Mouse (Mus musculus): Measurements from ENCODE around the gene Ffar1.

Gene Ffar1

GRCm38 (mm10) chr7:30861464-30861863 lies at the start of gene Ffar1:
Ffar1 (minus strand) TSS chr7:30861564.
- in situ Hi-C loops (cut with MboI, MseI): loop anchor here (5.0 kb wide), 1 partner anchor 54 kb away; no protein-coding TSS in a partner anchor

DNA sequence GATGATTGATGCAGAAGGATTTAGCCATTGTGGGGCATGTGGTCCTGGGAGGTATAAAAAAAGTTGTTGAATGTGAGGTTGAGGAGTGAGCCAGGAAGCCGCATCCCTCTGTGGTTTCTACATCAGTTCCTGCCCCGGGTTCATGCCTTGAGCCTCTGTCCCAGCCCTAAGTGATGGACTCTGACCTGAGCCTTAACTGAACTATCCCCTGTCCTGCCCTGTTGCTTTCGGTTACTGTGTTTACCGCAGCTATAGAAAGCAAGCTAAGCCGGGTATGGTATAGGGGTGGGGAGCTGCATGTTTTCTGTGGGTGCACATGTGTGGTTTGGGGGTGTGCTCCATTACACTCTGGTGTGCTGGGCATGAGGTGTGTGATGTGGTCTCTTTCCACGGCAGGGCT lies 48.4 kb upstream of the Ffar1 start:
- in situ Hi-C loops (cut with MboI, MseI): no loop called here

DNA sequence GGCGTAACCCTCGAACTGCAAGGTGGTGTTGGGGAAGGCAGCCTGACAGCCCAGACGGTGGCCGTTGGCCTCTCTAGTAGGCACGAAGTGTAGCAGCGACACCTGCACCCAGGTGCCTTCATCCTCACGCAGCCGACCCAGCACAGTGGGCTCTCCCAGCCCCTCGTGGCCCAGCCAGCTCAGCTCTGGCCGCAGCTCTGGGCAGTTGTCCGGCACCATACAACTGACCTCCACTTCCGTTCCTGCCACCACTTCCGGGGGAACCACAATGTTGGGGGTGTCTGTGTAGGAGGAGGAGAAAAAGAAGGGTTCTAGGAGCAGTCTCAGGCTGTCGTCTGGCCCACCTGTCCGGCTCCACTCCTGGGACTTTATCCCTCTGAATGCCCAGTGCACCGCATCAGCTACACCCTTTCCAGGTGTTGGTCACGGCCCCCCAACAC lies 47.6 kb upstream of the Ffar1 start:
- in situ Hi-C loops (cut with MboI, MseI): no loop called here

- in situ Hi-C loops (cut with MboI, MseI): no loop called here
These were observed 47.1 kb upstream of the Ffar1 start for GRCm38 (mm10) chr7:30908277-30908991.

DNA sequence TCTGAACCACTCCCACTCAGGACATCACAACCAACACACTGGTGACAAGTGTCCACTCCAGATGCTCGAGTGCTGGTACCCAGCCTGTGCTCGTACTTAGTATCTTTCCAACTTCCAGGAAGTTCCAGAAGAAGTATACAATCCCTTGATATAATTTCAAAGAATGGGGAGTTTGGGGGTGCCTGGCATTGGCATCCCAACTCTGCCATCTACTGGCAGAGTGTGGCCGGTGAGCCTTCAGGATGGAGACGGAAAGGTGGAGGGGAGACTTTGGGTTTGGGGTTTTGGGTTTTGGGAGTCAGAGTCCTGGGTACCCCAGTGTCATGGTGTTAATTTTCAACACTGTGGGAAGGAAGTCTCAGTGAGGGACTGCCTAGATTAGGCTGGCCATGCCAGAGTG lies 42.7 kb upstream of the Ffar1 start:
- in situ Hi-C loops (cut with MboI, MseI): no loop called here

DNA sequence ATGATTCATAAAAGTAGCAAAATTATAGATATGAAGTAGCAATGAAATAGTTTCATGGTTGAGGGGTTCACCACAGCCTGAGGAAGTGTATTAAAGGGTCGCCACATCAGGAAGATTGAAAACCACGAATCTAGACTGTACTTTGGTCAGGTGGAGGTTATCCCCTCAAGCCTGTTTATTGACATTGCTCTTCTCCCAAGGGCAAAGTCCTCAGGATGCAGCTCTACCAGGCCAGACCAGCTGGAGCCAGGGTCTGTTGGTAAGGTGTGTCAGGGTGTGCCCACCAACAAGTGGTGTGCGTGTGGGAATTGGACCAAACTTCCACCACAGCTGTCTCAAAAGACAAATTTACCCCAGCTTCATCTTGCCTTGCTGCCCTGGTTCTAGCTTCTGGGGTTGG lies 33.9 kb upstream of the Ffar1 start:
- in situ Hi-C loops (cut with MboI, MseI): loop anchor here (25.0 kb wide), 1 partner anchor 1458 kb away; no protein-coding TSS in a partner anchor

DNA sequence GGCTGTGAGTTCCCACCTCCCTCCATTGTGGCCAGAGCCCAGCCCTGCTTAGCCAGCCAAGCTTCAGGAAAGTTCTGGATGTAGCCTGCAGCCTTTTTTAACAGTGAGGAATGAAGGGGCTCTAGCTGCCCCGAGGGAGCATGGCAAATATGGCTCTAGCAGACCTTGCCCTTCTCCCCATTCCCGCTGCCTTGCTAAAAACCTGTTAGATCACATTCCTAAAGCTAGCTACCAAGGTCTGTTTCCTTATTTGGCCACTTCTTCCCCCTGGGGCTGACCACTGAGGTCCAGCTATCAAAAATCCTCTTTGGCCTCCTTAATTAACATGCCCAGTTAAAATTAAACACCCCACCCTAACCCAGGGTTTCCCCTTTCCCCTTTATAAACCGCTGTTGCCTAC lies 31.2 kb upstream of the Ffar1 start:
- in situ Hi-C loops (cut with MboI, MseI): loop anchor here (25.0 kb wide), 1 partner anchor 1455 kb away; no protein-coding TSS in a partner anchor

- in situ Hi-C loops (cut with MboI, MseI): loop anchor here (25.0 kb wide), 1 partner anchor 1454 kb away; no protein-coding TSS in a partner anchor
These were observed 30.4 kb upstream of the Ffar1 start for GRCm38 (mm10) chr7:30891746-30892145.

DNA sequence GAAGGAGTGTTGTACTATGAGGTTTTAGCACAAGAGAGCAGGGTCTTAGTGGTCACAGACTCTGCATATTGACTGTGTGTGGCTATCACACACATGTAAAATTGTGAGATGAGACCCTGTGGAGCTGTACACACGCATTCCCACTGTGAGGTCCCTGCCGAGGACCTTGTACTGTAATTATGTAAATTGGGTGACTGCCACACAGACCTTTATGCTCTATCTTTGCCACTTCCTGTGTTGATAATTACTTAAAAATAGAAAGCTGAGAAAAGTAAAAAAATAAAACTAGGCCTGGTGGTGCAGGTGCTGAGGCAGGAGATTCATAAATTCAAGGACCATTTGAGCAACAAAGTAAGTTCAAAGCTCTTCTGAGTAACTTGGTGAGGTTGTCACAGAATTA lies 29.3 kb upstream of the Ffar1 start:
- in situ Hi-C loops (cut with MboI, MseI): loop anchor here (25.0 kb wide), 1 partner anchor 1453 kb away; no protein-coding TSS in a partner anchor

GRCm38 (mm10) chr7:30888786-30889185 lies 27.4 kb upstream of the Ffar1 start:
- in situ Hi-C loops (cut with MboI, MseI): loop anchor here (25.0 kb wide), 1 partner anchor 1451 kb away; no protein-coding TSS in a partner anchor

DNA sequence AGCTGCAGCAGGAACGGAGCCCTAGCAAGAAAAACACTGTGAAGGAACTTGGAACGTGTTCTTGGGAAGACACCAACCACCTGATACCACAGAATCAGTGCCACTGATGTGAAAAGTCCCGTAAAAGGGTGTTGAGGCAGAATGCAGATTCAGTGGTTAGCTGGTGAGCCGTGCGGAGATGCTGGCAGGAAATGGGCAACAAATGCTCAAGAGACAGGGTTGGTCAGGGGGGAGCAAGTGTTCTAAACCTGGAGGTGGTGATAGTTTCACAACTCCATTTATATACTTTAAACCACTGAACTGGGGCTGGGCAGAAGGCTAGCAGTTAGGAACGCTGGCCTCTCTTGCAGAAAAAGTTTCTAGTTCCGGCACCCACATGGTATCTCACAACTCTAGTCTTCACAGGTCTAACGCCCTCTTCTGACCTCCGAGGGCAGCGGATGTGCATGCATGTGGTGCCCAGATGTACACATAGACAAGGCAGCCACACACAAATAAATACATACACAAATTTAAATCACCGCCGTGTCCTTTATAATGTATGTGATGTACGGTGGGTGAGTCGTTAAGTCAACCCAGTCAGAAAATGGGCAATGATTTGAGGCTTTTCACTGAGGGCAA lies 26.3 kb upstream of the Ffar1 start:
- in situ Hi-C loops (cut with MboI, MseI): loop anchor here (25.0 kb wide), 1 partner anchor 1450 kb away; no protein-coding TSS in a partner anchor

- in situ Hi-C loops (cut with MboI, MseI): loop anchor here (25.0 kb wide), 1 partner anchor 1450 kb away; no protein-coding TSS in a partner anchor
These were observed 25.5 kb upstream of the Ffar1 start for GRCm38 (mm10) chr7:30886852-30887251.

DNA sequence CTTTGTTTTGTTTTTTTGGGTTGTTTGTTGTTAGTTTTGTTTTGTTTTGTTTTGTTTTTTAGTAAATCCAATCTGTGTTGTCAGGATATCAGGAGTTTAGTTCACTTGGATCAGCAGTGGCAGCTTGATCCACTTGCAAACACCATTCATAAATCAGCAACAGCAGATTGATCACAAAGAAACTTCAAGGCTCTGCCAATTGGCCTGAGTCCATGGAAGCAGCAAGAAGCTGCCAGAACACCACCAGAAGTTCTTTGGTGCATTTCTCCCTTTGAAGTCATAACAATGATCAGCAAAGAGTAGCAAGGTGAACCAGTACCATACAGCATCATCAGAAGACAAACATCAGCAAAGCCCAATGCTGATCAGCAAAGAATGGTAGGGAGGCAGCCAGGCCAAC lies 22.7 kb upstream of the Ffar1 start:
- in situ Hi-C loops (cut with MboI, MseI): loop anchor here (25.0 kb wide), 1 partner anchor 1447 kb away; no protein-coding TSS in a partner anchor

GRCm38 (mm10) chr7:30881367-30881766 lies 20.0 kb upstream of the Ffar1 start:
- in situ Hi-C loops (cut with MboI, MseI): loop anchor here (25.0 kb wide), 1 partner anchor 1444 kb away; no protein-coding TSS in a partner anchor

DNA sequence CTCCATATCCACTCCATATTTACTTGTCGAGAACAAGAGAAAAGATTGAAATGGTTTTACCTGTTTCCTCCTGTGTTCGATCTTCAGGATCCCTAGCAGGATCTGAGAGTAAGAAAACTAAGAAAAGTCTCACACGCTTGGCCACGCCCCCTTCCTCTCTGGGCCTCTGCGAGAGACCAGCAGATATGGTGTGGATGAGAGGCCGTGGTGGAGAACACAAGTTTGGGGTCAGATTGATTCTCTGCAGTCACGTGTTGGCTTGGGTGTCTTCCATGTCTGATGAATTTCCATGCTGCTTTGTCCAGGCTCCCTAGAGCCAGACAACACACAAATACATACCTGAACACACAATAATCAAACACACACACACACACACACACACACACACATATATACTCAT lies 18.8 kb upstream of the Ffar1 start, which contains the start of gene Cd22:
Cd22 (minus strand) TSS at position 167 of the 400 bp plus-strand sequence.
- in situ Hi-C loops (cut with MboI, MseI): loop anchor here (25.0 kb wide), 1 partner anchor 1443 kb away; no protein-coding TSS in a partner anchor

GRCm38 (mm10) chr7:30878950-30879349 lies 17.6 kb upstream of the Ffar1 start:
- in situ Hi-C loops (cut with MboI, MseI): loop anchor here (25.0 kb wide), 1 partner anchor 1442 kb away; no protein-coding TSS in a partner anchor

GRCm38 (mm10) chr7:30873083-30873482 lies 11.7 kb upstream of the Ffar1 start:
- in situ Hi-C loops (cut with MboI, MseI): no loop called here

GRCm38 (mm10) chr7:30863386-30863785 lies 2.0 kb upstream of the Ffar1 start:
- in situ Hi-C loops (cut with MboI, MseI): loop anchor here (5.0 kb wide), 1 partner anchor 56 kb away; no protein-coding TSS in a partner anchor

DNA sequence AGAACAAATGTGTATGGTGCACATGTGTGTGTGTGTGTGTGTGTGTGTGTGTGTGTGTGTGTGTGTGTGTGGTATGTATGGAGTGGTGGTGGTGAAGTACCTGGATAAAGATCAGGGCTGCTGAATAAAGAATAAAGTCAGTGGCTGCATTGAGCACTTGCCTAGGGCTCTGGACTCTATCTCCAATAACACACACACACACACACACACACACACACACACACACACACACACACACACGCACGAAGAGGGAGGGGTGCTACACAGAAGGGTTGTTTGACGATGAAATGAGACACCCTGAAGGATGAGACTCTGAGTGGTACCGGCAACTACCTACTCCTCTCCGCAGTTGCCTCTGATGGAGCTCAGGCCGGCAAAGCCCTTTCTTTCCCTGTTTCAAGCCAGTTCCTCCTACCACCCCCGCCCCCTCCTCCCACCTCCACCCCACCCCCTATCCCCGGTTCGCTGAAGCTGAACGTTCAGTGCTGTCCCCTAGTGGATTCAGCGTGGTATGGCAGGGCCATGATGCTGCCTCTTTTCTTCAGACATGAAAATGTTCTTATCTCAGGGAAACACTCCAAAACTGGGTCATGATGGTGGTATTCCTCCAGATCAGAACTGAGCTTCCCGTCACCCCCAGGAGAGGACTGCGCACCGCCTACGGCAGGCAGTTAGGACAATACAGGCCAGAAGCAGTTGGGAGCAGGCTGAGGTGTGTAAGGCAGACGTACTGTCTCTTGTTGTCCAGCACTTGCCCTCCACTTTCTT lies 1.5 kb downstream of the Ffar1 start:
- in situ Hi-C loops (cut with MboI, MseI): loop anchor here (5.0 kb wide), 1 partner anchor 53 kb away; no protein-coding TSS in a partner anchor

- in situ Hi-C loops (cut with MboI, MseI): no loop called here
These were observed 2.1 kb downstream of the Ffar1 start for GRCm38 (mm10) chr7:30859290-30859634.

DNA sequence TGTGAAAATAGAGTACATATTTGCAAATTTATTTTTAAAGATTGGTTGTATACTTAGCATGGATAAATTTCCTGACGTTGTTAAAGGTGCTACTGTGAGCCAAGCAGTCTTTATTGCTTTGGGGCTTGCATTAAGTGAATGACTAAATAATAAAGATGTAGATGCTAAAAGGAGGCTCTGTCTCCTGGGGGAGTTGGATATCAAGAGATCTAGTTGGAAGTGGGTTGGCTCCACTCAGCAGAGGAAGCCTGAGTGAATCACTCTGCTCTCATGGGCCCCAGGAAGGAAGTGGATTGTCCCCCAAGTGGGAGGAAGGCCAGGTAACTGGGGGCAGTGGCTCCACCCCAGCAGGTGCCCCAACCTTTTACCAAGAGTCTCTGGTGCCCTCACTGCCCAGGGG lies 3.6 kb downstream of the Ffar1 start:
- in situ Hi-C loops (cut with MboI, MseI): no loop called here
